ENCODE assay signal across 32 mouse cellular contexts in the genomic region with DNA sequence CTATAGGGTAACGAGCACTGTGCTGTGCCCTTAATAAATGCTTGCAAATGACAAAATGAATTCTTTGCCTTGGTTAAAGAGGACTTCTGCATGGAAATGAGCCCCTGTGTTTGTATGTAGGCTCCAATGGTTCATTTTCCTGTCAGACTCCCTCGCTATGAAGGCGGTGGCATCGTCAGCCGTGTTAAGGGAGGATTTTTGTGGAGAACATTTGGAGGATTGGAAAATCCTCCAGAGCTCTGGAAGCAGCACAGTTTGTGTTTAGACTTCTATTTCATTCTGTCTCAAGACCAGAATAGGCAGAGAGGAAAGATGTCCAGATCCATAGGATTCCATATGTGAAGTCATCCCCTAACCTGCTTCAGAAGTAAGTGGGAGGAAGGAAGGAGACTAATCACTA. TPM values are rescaled to one million over a fixed set of nuclear protein-coding genes. Genes with fewer than 3 reads are reported as not detected.
A peak's percentile ranks its signal among the peaks of the same experiment; 100 is the strongest.
DNase-seq lines count a peak whose midpoint lies in the region; ATAC-seq lines count a peak whose summit lies in the region.
"Had no signal": no experiment of that assay in that cellular context is flagged by ENCODE, and none has a peak within 500 bp of the region (broad histone marks: within the 10 kb centered on the region; RNA-seq: fewer than 3 reads in every experiment).

No protein-coding gene starts in this region.

- no peak overlapping the region for H3K4me3 ChIP-seq in forebrain, embryonic 10.5 days
- H3K4me3 ChIP-seq: embryonic facial prominence, embryonic 10.5 days; embryonic facial prominence, embryonic 15.5 days; forebrain, embryonic 15.5 days; heart, embryonic 10.5 days; heart, embryonic 15.5 days; intestine, embryonic 15.5 days; limb, embryonic 10.5 days; limb, embryonic 15.5 days; midbrain, embryonic 10.5 days; myocyte; neural tube, embryonic 12.5 days had no signal

- no peaks in the 10 kb centered on the region for H3K36me3 ChIP-seq in forebrain, embryonic 10.5 days (replicated peaks)
- H3K36me3 ChIP-seq: embryonic facial prominence, embryonic 10.5 days; embryonic facial prominence, embryonic 15.5 days; forebrain, embryonic 15.5 days; heart, embryonic 10.5 days; heart, embryonic 15.5 days; intestine, embryonic 15.5 days; limb, embryonic 10.5 days; limb, embryonic 15.5 days; midbrain, embryonic 10.5 days; neural tube, embryonic 12.5 days had no signal

- H3K27ac ChIP-seq in forebrain, embryonic 10.5 days = no peak overlapping the region
- H3K27ac ChIP-seq: embryonic facial prominence, embryonic 10.5 days; embryonic facial prominence, embryonic 15.5 days; forebrain, embryonic 15.5 days; heart, embryonic 10.5 days; heart, embryonic 15.5 days; hindbrain, postnatal 0 days; intestine, embryonic 15.5 days; limb, embryonic 10.5 days; limb, embryonic 15.5 days; liver, embryonic 14.5 days; midbrain, embryonic 10.5 days; neural tube, embryonic 12.5 days had no signal

- DNase-seq in left cerebral cortex, adult 18-20 months (ENCODE audit: low spot score in 2 of 2) = peak; percentile 48 to 56
- DNase-seq in left cerebral cortex, adult 11 months (ENCODE audit: low spot score) = no peak
- peak; percentile 76 for DNase-seq in brain, adult 2 months (ENCODE audit: low read depth, low spot score)
- peak; percentile 50 to 59 for DNase-seq in frontal cortex, postnatal 36 days (ENCODE audit: low spot score in 2 of 2)
- DNase-seq in right cerebral cortex, adult 2 months (ENCODE audit: low spot score in 2 of 2) = peak; percentile 27 to 55
- DNase-seq in forebrain, embryonic 10.5 days (ENCODE audit: extremely low spot score, low spot score) = no peak
- DNase-seq in cerebellum, postnatal 14 days = no peak
- DNase-seq: adrenal gland, postnatal 25 days; B cell, adult 2 months; cerebellum, adult 18-20 months; cerebellum, postnatal 10 days; gastrocnemius, postnatal 25 days; heart, adult 11 months; kidney, adult 2 months; kidney, postnatal 36 days; lung, embryonic 14.5 days; lung, postnatal 14 days had no signal

- no peaks in the 10 kb centered on the region for H3K27me3 ChIP-seq in forebrain, embryonic 10.5 days (ENCODE audit: poor library complexity, severe bottlenecking)
- H3K27me3 ChIP-seq: embryonic facial prominence, embryonic 15.5 days; forebrain, embryonic 15.5 days; heart, embryonic 15.5 days; intestine, embryonic 15.5 days; limb, embryonic 15.5 days; neural tube, embryonic 12.5 days had no signal

- 95% methylated on average over 5 of the region's 5 CpGs for WGBS in forebrain, embryonic 10.5 days

- ATAC-seq in erythroblast, adult 5-6 weeks (replicated peaks; ENCODE audit: low FRiP score, poor library complexity, severe bottlenecking) = no peak
- ATAC-seq: forebrain, embryonic 15.5 days; hindbrain, postnatal 0 days; intestine, embryonic 15.5 days; midbrain, embryonic 16.5 days had no signal

- no peaks in the 10 kb centered on the region for H3K4me1 ChIP-seq in forebrain, embryonic 10.5 days
- H3K4me1 ChIP-seq: embryonic facial prominence, embryonic 15.5 days; forebrain, embryonic 15.5 days; heart, embryonic 10.5 days; intestine, embryonic 15.5 days; midbrain, embryonic 10.5 days; neural tube, embryonic 12.5 days had no signal

- no peaks in the 10 kb centered on the region for H3K9me3 ChIP-seq in forebrain, embryonic 10.5 days
- H3K9me3 ChIP-seq: embryonic facial prominence, embryonic 10.5 days; embryonic facial prominence, embryonic 15.5 days; forebrain, embryonic 15.5 days; heart, embryonic 10.5 days; heart, embryonic 15.5 days; intestine, embryonic 15.5 days; limb, embryonic 10.5 days; limb, embryonic 15.5 days; midbrain, embryonic 10.5 days; neural tube, embryonic 12.5 days had no signal

RNA-seq across cellular contexts. Expression of gene Ptprk, which starts 6.6 kb away (rescaled TPM):
- total RNA-seq in left cerebral cortex, adult 18-20 months (2021) = 10 to 100 TPM; 61.4 to 62.5 TPM
- not detected in 2 replicates for total RNA-seq in erythroblast, adult 5-6 weeks (2015; ENCODE audit: low replicate concordance)
- 0.70 TPM in 1 of 2 replicates, not detected in the other for total RNA-seq in erythroblast, adult 5-6 weeks (2017; ENCODE audit: low replicate concordance)
- polyA plus RNA-seq in forebrain, embryonic 10.5 days (2016; fragmentation: Nextera tagmentation; extraction: Ambion mirVana) = 37.3 and 38.1 TPM in 2 replicates

Comparison
In these comparisons a context has a peak if more than half of its experiments do, and no peak if none do; other contexts are left out.
1. DNase-seq: peak in left cerebral cortex, adult 18-20 months (2 of 2), brain, adult 2 months (single experiment), frontal cortex, postnatal 36 days (2 of 2) and right cerebral cortex, adult 2 months (2 of 2); none in left cerebral cortex, adult 11 months (single experiment), forebrain, embryonic 10.5 days (single experiment) and cerebellum, postnatal 14 days (0 of 2).
2. RNA of gene Ptprk, which starts 6.6 kb away (total RNA-seq): 61.4 to 62.5 TPM in left cerebral cortex, adult 18-20 months; 0.70 TPM in erythroblast, adult 5-6 weeks; every median in the first group is over 10 times any median in the second.